Mouse (Mus musculus): ENCODE measurements at regions not wholly inside any gene's neighbourhood (a gene's known extent, or its start where the extent isn't known, plus 50 kb on each side); places are given as distances from the start of the nearest gene placed in this dataset.

GRCm38 (mm10) chr14:18391824-18392486, 60.3 kb upstream of the Ube2e1 start:
- no peak for DNase-seq

- no peak for DNase-seq
Measured at GRCm38 (mm10) chr14:18389390-18389789, 57.7 kb upstream of the Ube2e1 start.

GRCm38 (mm10) chr14:18385953-18386668, 54.5 kb upstream of the Ube2e1 start:
- no peak for DNase-seq
